Mouse (Mus musculus): ENCODE results near the gene Nprl2.

- TF ChIP-seq CTCF (IDR thresholded peaks at IDR 0.05 in 2 of 3, conservative IDR thresholded peaks at IDR 0.05 in 1 of 3; ENCODE audit: control insufficient read depth in 1 of 3, insufficient read depth in 1 of 3, low read depth in 2 of 3, low read length in 3 of 3, poor library complexity in 1 of 3, severe bottlenecking in 1 of 3), result no peak
- TF ChIP-seq POLR2A (IDR thresholded peaks at IDR 0.05; ENCODE audit: control insufficient read depth in 1 of 2, insufficient read depth in 1 of 2, low read depth in 1 of 2, low read length in 2 of 2, poor library complexity in 1 of 2), result no peak
- TF ChIP-seq NRF1 (IDR thresholded peaks at IDR 0.05; ENCODE audit: insufficient read depth, low read depth, low read length, poor library complexity, severe bottlenecking), result no peak
- TF ChIP-seq ZNF384 (IDR thresholded peaks at IDR 0.05; ENCODE audit: low read depth, low read length), result no peak
- no peak for TF ChIP-seq RCOR1 (IDR thresholded peaks at IDR 0.05; ENCODE audit: low read depth, low read length)
- no peak for TF ChIP-seq EP300 (IDR thresholded peaks at IDR 0.05; ENCODE audit: low read depth in 1 of 2, low read length in 2 of 2)
- no peak for TF ChIP-seq GABPA (IDR thresholded peaks at IDR 0.05; ENCODE audit: low read depth, low read length)
- no peak for TF ChIP-seq POLR2AphosphoS5 (IDR thresholded peaks at IDR 0.05; ENCODE audit: borderline replicate concordance, low read depth, low read length)
- no peak for TF ChIP-seq E2F4 (IDR thresholded peaks at IDR 0.05; ENCODE audit: borderline replicate concordance, low read depth, low read length)
- no peak for TF ChIP-seq USF1 (IDR thresholded peaks at IDR 0.05; ENCODE audit: low read depth, low read length)
- TF ChIP-seq POLR2AphosphoS2 (IDR thresholded peaks at IDR 0.05; ENCODE audit: low read length), result no peak; the same call in 1 of the 2 replicates
- TF ChIP-seq JUND (IDR thresholded peaks at IDR 0.05; ENCODE audit: low read depth, low read length), result no peak
Observed at GRCm38 (mm10) chr9:107540420-107540819, 1.6 kb upstream of the Nprl2 start.

All from MEL (cell line).